Mouse (Mus musculus): ENCODE data around the gene BC049730.

The BC049730 gene

GRCm38 (mm10) chr7:24708832-24709292, at the start of gene BC049730:
TSS of gene BC049730 (plus strand) at chr7:24709242.
- WGBS = 96% methylated on average over 14 of the region's 14 CpGs

GRCm38 (mm10) chr7:24659737-24660357, 49.2 kb upstream of the BC049730 start:
- 74% methylated on average over 12 of the region's 12 CpGs for WGBS

- 79% methylated on average over 17 of the region's 17 CpGs for WGBS
Observed at GRCm38 (mm10) chr7:24661118-24661904, 47.7 kb upstream of the BC049730 start.

GRCm38 (mm10) chr7:24662575-24662974, 46.5 kb upstream of the BC049730 start:
- 11% methylated on average over 8 of the region's 8 CpGs for WGBS

GRCm38 (mm10) chr7:24664301-24664700, 44.7 kb upstream of the BC049730 start:
- WGBS = 51% methylated on average over 8 of the region's 8 CpGs

- 80% methylated on average over 9 of the region's 9 CpGs for WGBS
Observed at GRCm38 (mm10) chr7:24664959-24665358, 44.1 kb upstream of the BC049730 start.

GRCm38 (mm10) chr7:24671944-24672439, 37.0 kb upstream of the BC049730 start:
- 91% methylated on average over 23 of the region's 23 CpGs for WGBS

- WGBS = 87% methylated on average over 9 of the region's 9 CpGs
Observed at GRCm38 (mm10) chr7:24676575-24676974, 32.5 kb upstream of the BC049730 start, which contains the start of gene Tex101. TSS of gene Tex101 (minus strand) at chr7:24676675.

- WGBS = 84% methylated on average over 7 of the region's 7 CpGs
Observed at GRCm38 (mm10) chr7:24684121-24684520, 24.9 kb upstream of the BC049730 start.

- 92% methylated on average over 10 of the region's 10 CpGs for WGBS
Observed at GRCm38 (mm10) chr7:24687519-24687918, 21.5 kb upstream of the BC049730 start.

- 89% methylated on average over 3 of the region's 3 CpGs for WGBS
Observed at GRCm38 (mm10) chr7:24692693-24693092, 16.3 kb upstream of the BC049730 start.

- WGBS = 98% methylated on average over 4 of the region's 4 CpGs
Observed at GRCm38 (mm10) chr7:24697891-24698290, 11.2 kb upstream of the BC049730 start.

GRCm38 (mm10) chr7:24702841-24703240, 6.2 kb upstream of the BC049730 start:
- 88% methylated on average over 9 of the region's 9 CpGs for WGBS

GRCm38 (mm10) chr7:24715039-24715438, 6.0 kb downstream of the BC049730 start:
- 68% methylated on average over 6 of the region's 6 CpGs for WGBS

- WGBS = 90% methylated on average over 11 of the region's 11 CpGs
Observed at GRCm38 (mm10) chr7:24726808-24727207, 17.8 kb downstream of the BC049730 start, which contains the start of gene Gm4763. TSS of gene Gm4763 (minus strand) at chr7:24726908.

GRCm38 (mm10) chr7:24735970-24736670, 27.1 kb downstream of the BC049730 start:
- 24% methylated on average over 17 of the region's 17 CpGs for WGBS

GRCm38 (mm10) chr7:24750695-24751094, 41.7 kb downstream of the BC049730 start:
- WGBS = 50% methylated on average over 4 of the region's 4 CpGs

GRCm38 (mm10) chr7:24751610-24752009, 42.6 kb downstream of the BC049730 start:
- WGBS = 95% methylated on average over 2 of the region's 2 CpGs

GRCm38 (mm10) chr7:24753476-24753875, 44.4 kb downstream of the BC049730 start:
- 69% methylated on average over 5 of the region's 5 CpGs for WGBS

GRCm38 (mm10) chr7:24758520-24758919, 49.5 kb downstream of the BC049730 start:
- WGBS = 92% methylated on average over 1 of the region's 1 CpGs

- WGBS = 89% methylated on average over 6 of the region's 6 CpGs
Observed at GRCm38 (mm10) chr7:24760211-24760610, 51.2 kb downstream of the BC049730 start, which contains the start of gene Cd177. TSS of gene Cd177 (minus strand) at chr7:24760311.

- 82% methylated on average over 6 of the region's 6 CpGs for WGBS
Observed at GRCm38 (mm10) chr7:24761161-24761560, 52.1 kb downstream of the BC049730 start.

Measured in cerebral cortex, adult 2 months (tissue).